In the genomic region with DNA sequence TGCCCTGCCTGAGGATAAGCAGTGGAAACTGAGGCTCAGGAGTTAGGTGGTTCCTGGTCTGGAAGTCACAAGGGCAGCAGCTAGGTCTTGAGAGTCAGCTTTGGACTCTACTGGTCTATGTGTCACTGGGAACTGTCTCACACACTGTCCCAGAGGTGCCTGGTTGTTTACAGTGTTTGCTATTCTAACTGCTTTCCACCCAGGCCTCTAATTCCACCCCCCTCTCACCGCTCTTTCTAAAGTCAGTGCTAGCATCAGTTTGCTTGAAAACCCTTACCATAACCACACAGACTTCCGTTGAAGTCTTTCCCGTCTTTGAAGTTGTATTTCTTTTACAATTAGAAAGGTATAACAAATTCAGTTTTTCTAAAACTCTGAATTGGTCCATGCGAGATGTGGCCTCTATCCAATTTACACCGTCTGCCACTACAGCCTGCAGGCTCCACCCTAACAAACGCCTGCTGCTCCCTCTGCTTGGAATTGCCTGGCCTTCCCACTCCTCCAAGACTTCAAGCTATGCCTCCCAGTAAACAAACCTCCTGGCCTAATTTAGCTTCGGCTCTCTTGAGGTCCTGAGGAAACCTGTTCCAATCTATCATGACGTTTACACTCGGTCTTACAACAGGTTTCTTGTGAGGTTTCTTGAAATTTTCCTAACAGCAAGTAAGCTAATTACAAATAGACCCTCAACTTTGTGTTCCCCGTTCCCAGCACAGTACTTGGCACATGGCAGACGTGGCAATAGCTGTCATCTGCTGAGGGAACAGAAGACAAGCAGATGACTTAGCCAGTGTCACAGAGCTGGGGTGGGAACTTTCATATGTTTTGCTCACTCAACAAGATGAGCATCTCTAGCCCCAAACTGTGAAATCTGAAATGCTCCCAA, we compare ENCODE assay signal across 13 mouse cellular contexts.
A peak's percentile ranks its signal among the peaks of the same experiment; 100 is the strongest.
DNase-seq lines count a peak whose midpoint lies in the region; ATAC-seq and TF ChIP-seq lines count a peak whose summit lies in the region.
"Had no signal": no experiment of that assay in that cellular context is flagged by ENCODE, and none has a peak within 500 bp of the region (broad histone marks: within the 10 kb centered on the region; RNA-seq: fewer than 3 reads in every experiment).

No protein-coding gene starts in this region.

- WGBS in forebrain, embryonic 14.5 days = 50% methylated on average over 11 of the region's 11 CpGs
- WGBS in forebrain, embryonic 12.5 days = 61% methylated on average over 11 of the region's 11 CpGs
- WGBS in small intestine, adult 2 months = 56% methylated on average over 11 of the region's 11 CpGs
- 45% methylated on average over 11 of the region's 11 CpGs for WGBS in kidney, embryonic 14.5 days

- DNase-seq in forebrain, embryonic 14.5 days (ENCODE audit: low spot score) = peak; percentile 55
- DNase-seq in brain, embryonic 14.5 days (ENCODE audit: low read depth) = peak; percentile 70
- DNase-seq in induced T-regulatory cell, adult 2 months (ENCODE audit: low read depth) = peak; percentile 56
- no peak for DNase-seq in heart, adult 9 months (ENCODE audit: low spot score in 2 of 2)
- DNase-seq: retina, postnatal 1 day had no signal

- H3K27me3 ChIP-seq in forebrain, embryonic 14.5 days (replicated peaks; ENCODE audit: control insufficient read depth, insufficient read depth, low read length) = no peaks in the 10 kb centered on the region
- peaks cover 10% of the 10 kb centered on the region for H3K27me3 ChIP-seq in forebrain, embryonic 12.5 days
- no peaks in the 10 kb centered on the region for H3K27me3 ChIP-seq in small intestine, adult 2 months (ENCODE audit: control insufficient read depth, insufficient read depth, low read length)
- no peaks in the 10 kb centered on the region for H3K27me3 ChIP-seq in kidney, embryonic 14.5 days (ENCODE audit: control insufficient read depth, insufficient read depth, low read length)
- H3K27me3 ChIP-seq: liver, embryonic 15.5 days had no signal

- peaks cover 2% of the 10 kb centered on the region; the same call in 1 of the 2 replicates for H3K4me1 ChIP-seq in forebrain, embryonic 14.5 days (ENCODE audit: control insufficient read depth, insufficient read depth, low read length)
- peaks cover 10% of the 10 kb centered on the region; the same call in 1 of the 2 replicates for H3K4me1 ChIP-seq in forebrain, embryonic 12.5 days
- 0 out of 2 replicates have a peak, but pooled peaks cover 3% of the 10 kb centered on the region for H3K4me1 ChIP-seq in small intestine, adult 2 months (ENCODE audit: control insufficient read depth, insufficient read depth, insufficient read length, low read length)
- no peaks in the 10 kb centered on the region for H3K4me1 ChIP-seq in kidney, embryonic 14.5 days (ENCODE audit: control insufficient read depth, insufficient read depth, low read length)
- H3K4me1 ChIP-seq: liver, embryonic 15.5 days had no signal

- peak; percentile 72; the same call in 1 of the 2 replicates for ATAC-seq in forebrain, embryonic 14.5 days
- no peak for ATAC-seq in forebrain, embryonic 12.5 days (ENCODE audit: low FRiP score)
- ATAC-seq in megakaryocyte-erythroid progenitor cell, adult 5-6 weeks (replicated peaks; ENCODE audit: low FRiP score, low TSS enrichment, poor library complexity, severe bottlenecking) = no peak
- ATAC-seq in kidney, embryonic 14.5 days (ENCODE audit: low FRiP score, low TSS enrichment) = no peak
- ATAC-seq: hindbrain, embryonic 16.5 days; Patski had no signal

- TF ChIP-seq POLR2A in brain, embryonic 14.5 days (IDR thresholded peaks at IDR 0.05; ENCODE audit: borderline replicate concordance, extremely low read depth, insufficient read depth, insufficient read length, poor library complexity, severe bottlenecking) = no peak
- no peak for TF ChIP-seq POLR2A in small intestine, adult 2 months (IDR thresholded peaks at IDR 0.05; ENCODE audit: low read depth, low read length)

- no peak for TF ChIP-seq CTCF in brain, embryonic 14.5 days (IDR thresholded peaks at IDR 0.05; ENCODE audit: borderline replicate concordance, extremely low read depth, insufficient read depth, insufficient read length)
- no peak for TF ChIP-seq CTCF in small intestine, adult 2 months (IDR thresholded peaks at IDR 0.05; ENCODE audit: extremely low read depth, insufficient read length, insufficient replicate concordance, low read depth, low read length)

- no peak overlapping the region; the same call in 1 of the 2 replicates for H3K27ac ChIP-seq in forebrain, embryonic 14.5 days (ENCODE audit: low read depth, low read length)
- H3K27ac ChIP-seq in forebrain, embryonic 12.5 days = no peak overlapping the region
- H3K27ac ChIP-seq in small intestine, adult 2 months (ENCODE audit: insufficient read depth, low read depth, low read length) = peak overlapping the region; percentile 56
- no peak overlapping the region for H3K27ac ChIP-seq in kidney, embryonic 14.5 days (ENCODE audit: low read depth, low read length)
- H3K27ac ChIP-seq: liver, embryonic 15.5 days had no signal

- H3K4me3 ChIP-seq in forebrain, embryonic 14.5 days (ENCODE audit: low read depth, low read length) = no peak overlapping the region
- H3K4me3 ChIP-seq in forebrain, embryonic 12.5 days (replicated peaks) = no peak overlapping the region
- no peak overlapping the region for H3K4me3 ChIP-seq in small intestine, adult 2 months (ENCODE audit: low read depth, low read length)
- H3K4me3 ChIP-seq in kidney, embryonic 14.5 days (ENCODE audit: low read length) = no peak overlapping the region
- H3K4me3 ChIP-seq: liver, embryonic 15.5 days had no signal

- H3K36me3 ChIP-seq in forebrain, embryonic 14.5 days (ENCODE audit: control insufficient read depth, insufficient read depth, low read length) = no peaks in the 10 kb centered on the region
- H3K36me3 ChIP-seq in forebrain, embryonic 12.5 days (replicated peaks) = no peaks in the 10 kb centered on the region
- no peaks in the 10 kb centered on the region for H3K36me3 ChIP-seq in small intestine, adult 2 months (ENCODE audit: control insufficient read depth, insufficient read depth, low read length)
- no peaks in the 10 kb centered on the region for H3K36me3 ChIP-seq in kidney, embryonic 14.5 days (ENCODE audit: control insufficient read depth, insufficient read depth, low read length)
- H3K36me3 ChIP-seq: heart, embryonic 10.5 days; liver, embryonic 15.5 days had no signal

- no peak overlapping the region for H3K4me2 ChIP-seq in forebrain, embryonic 14.5 days (ENCODE audit: low read length)
- H3K4me2 ChIP-seq in forebrain, embryonic 12.5 days = no peak overlapping the region
- no peak overlapping the region for H3K4me2 ChIP-seq in kidney, embryonic 14.5 days (replicated peaks; ENCODE audit: low read depth, low read length)
- H3K4me2 ChIP-seq: liver, embryonic 15.5 days had no signal

- H3K9me3 ChIP-seq in forebrain, embryonic 14.5 days (replicated peaks; ENCODE audit: control insufficient read depth, low read length) = no peaks in the 10 kb centered on the region
- no peaks in the 10 kb centered on the region for H3K9me3 ChIP-seq in forebrain, embryonic 12.5 days
- H3K9me3 ChIP-seq in kidney, embryonic 14.5 days (ENCODE audit: control insufficient read depth, low read length) = no peaks in the 10 kb centered on the region
- H3K9me3 ChIP-seq: heart, embryonic 10.5 days; liver, embryonic 15.5 days had no signal

- H3K9ac ChIP-seq in forebrain, embryonic 14.5 days (ENCODE audit: low read length) = no peak overlapping the region
- H3K9ac ChIP-seq in forebrain, embryonic 12.5 days = no peak overlapping the region
- H3K9ac ChIP-seq in kidney, embryonic 14.5 days (ENCODE audit: low read depth, low read length) = no peak overlapping the region
- H3K9ac ChIP-seq: liver, embryonic 15.5 days had no signal

Comparison
In these comparisons a context has a peak if more than half of its experiments do, and no peak if none do; other contexts are left out.
1. DNase-seq: peak in forebrain, embryonic 14.5 days (single experiment), brain, embryonic 14.5 days (single experiment) and induced T-regulatory cell, adult 2 months (single experiment); none in heart, adult 9 months (0 of 2).